Mouse (Mus musculus) intestine, embryonic 15.5 days (tissue): ENCODE data around the gene Exosc7. TPM values are rescaled to one million over a fixed set of nuclear protein-coding genes. Genes with fewer than 3 reads are reported as not detected.

Experiments used
- ATAC-seq: fragments of 200-750 bp; cut with Nextera tagmentation; 2 replicates; pipeline ENCODE4 v1.8.0; 2017; ENCODE audit warnings: moderate TSS enrichment, moderate library complexity
- H3K27ac ChIP-seq: fragments of 300-500 bp; sonication (generic); 2 replicates; pipeline ENCODE4 v1.5.1; 2015; ENCODE audit warnings: mild to moderate bottlenecking, inconsistent platforms
- H3K27me3 ChIP-seq: fragments of 300-500 bp; sonication (generic); replicated peaks from 2 replicates; pipeline ENCODE4 v1.6.1; 2015; ENCODE audit warnings: inconsistent platforms
- H3K36me3 ChIP-seq: fragments of 300-500 bp; sonication (generic); 2 replicates; pipeline ENCODE4 v1.6.1; 2015; ENCODE audit warnings: inconsistent platforms
- H3K4me1 ChIP-seq: fragments of 300-500 bp; sonication (generic); replicated peaks from 2 replicates; pipeline ENCODE4 v1.6.1; 2015; ENCODE audit warnings: inconsistent platforms
- H3K4me2 ChIP-seq: fragments of 300-500 bp; sonication (generic); replicated peaks from 2 replicates; pipeline ENCODE4 v1.6.1; 2015; ENCODE audit warnings: mild to moderate bottlenecking, inconsistent platforms
- H3K4me3 ChIP-seq: fragments of 300-500 bp; sonication (generic); replicated peaks from 2 replicates; pipeline ENCODE4 v1.5.1; 2015; ENCODE audit warnings: inconsistent platforms
- H3K9ac ChIP-seq: fragments of 300-500 bp; sonication (generic); 2 replicates; pipeline ENCODE4 v1.6.1; 2015; ENCODE audit warnings: inconsistent platforms
- H3K9me3 ChIP-seq: fragments of 300-500 bp; sonication (generic); 2 replicates; pipeline ENCODE4 v1.6.1; 2016; ENCODE audit warnings: inconsistent platforms
- WGBS: fragments of 180-500 bp; shearing (Covaris S2); methylation state at CpG from one replicate; pipeline ENCODE4 v1.1.7; 2015; 5-methylcytosine and 5-hydroxymethylcytosine counted together
- polyA plus RNA-seq: library from polyadenylated mRNA; unstranded; fragments of >200 nt; fragmentation: Nextera tagmentation; extraction: Ambion mirVana; gene quantifications from 2 replicates; pipeline ENCODE4 v1.2.1, GENCODE M21; 2015

The Exosc7 gene
- 135 and 138 TPM in 2 replicates for polyA plus RNA-seq

DNA sequence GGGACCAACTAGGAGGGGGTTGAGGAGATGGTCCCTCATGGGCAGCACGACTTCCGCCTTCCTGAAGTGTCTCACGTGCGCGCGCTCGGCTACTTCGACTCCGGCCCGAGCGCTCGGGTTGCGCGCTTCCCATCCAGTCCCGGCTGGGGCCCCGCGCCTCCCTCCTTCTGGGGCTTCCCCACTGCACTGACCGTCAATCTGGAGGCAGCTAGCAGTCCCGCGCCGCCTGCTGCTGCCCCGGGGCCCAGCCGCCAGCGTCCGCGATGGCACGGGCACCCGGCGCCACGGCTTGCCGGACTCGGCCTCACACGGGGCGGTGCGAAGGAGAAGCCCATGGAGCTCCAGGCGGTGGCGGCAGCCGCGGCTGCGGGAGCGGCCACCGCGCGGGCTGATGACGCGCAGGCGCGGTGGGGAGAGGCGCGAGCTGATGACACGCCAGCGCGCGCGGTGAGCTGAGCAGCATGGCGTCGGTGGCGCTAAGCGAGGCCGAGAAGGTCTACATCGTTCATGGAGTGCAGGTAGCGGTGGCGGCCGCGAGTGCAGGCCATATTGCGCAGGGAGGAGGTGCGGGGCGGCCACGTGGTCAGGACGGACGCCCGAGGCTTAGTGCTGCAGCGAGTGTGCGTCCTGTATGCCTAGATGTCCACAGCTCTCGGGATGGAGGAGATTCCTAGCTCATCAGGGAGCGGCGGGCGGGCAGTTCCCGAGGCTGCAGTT lies at the start of gene Exosc7, which contains the start of gene Zdhhc3:
Gene Exosc7, plus strand, starts transcription at position 411 of the 717 bp plus-strand sequence.
Gene Zdhhc3, minus strand, starts transcription at position 401 of the 717 bp plus-strand sequence.
- under 1% methylated on average over 79 of the region's 79 CpGs for WGBS
- H3K36me3 ChIP-seq, result no peaks in the 10 kb centered on the region
- peak within 1 kb of the TSS; percentile 79 for H3K4me2 ChIP-seq
- H3K4me1 ChIP-seq, result peaks cover 13% of the 10 kb centered on the region
- peak within 1 kb of the TSS; percentile 98 for H3K27ac ChIP-seq
- ATAC-seq, result peak; percentile 96
- no peaks in the 10 kb centered on the region for H3K9me3 ChIP-seq
- H3K27me3 ChIP-seq, result no peaks in the 10 kb centered on the region
- H3K9ac ChIP-seq, result peak within 1 kb of the TSS; percentile 95
- peak within 1 kb of the TSS; percentile 98 for H3K4me3 ChIP-seq

DNA sequence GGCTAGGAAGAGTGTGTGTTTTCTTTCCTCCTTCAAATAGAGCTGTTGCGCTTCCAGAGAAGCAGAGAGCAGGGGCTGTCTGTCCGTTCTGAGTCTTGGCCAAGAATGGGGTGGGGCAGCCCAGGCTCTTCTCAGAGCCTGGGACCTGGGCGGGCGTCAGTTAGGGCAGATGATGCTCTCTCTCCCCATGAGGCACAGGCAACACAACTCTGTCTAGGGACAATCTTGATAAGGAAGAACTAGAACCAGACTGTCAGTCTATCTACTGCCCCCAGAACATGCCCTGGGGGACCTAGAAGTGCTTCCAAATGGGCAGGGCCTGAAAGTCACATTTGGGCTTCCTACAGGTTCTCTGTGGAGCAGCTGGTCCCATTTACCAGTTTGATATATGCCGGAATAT lies 33.9 kb upstream of the Exosc7 start:
- no peak overlapping the region for H3K4me2 ChIP-seq
- 90% methylated on average over 5 of the region's 5 CpGs for WGBS
- no peaks in the 10 kb centered on the region for H3K9me3 ChIP-seq
- peaks cover 27% of the 10 kb centered on the region for H3K36me3 ChIP-seq
- H3K27me3 ChIP-seq, result no peaks in the 10 kb centered on the region
- H3K27ac ChIP-seq, result no peak overlapping the region
- no peak for ATAC-seq
- no peak overlapping the region for H3K9ac ChIP-seq
- no peak overlapping the region for H3K4me3 ChIP-seq
- H3K4me1 ChIP-seq, result no peaks in the 10 kb centered on the region

DNA sequence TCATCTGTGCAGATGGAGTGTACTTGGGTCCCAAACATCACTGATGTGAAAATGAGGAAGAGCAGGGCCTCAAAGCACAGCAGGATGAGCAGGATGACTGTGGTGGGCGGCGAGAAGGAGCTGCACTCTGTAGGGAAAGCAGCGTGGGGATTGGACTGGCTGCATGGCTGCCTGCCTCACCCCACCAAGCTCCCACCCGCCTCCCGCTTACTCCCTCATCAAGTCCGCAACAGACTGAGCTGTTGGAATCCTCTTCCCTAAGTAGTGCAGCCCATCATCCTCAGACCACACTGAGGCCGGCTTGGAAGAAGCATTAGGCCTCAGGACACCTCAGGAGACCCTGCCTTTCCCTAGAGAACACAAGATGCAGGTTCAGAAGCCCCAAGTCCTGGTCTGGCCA lies 32.7 kb upstream of the Exosc7 start:
- H3K27me3 ChIP-seq, result no peaks in the 10 kb centered on the region
- H3K4me3 ChIP-seq, result no peak overlapping the region
- ATAC-seq, result no peak
- no peaks in the 10 kb centered on the region for H3K9me3 ChIP-seq
- no peak overlapping the region for H3K9ac ChIP-seq
- 93% methylated on average over 7 of the region's 7 CpGs for WGBS
- H3K4me2 ChIP-seq, result no peak overlapping the region
- peaks cover 20% of the 10 kb centered on the region for H3K36me3 ChIP-seq
- no peak overlapping the region for H3K27ac ChIP-seq
- H3K4me1 ChIP-seq, result no peaks in the 10 kb centered on the region

DNA sequence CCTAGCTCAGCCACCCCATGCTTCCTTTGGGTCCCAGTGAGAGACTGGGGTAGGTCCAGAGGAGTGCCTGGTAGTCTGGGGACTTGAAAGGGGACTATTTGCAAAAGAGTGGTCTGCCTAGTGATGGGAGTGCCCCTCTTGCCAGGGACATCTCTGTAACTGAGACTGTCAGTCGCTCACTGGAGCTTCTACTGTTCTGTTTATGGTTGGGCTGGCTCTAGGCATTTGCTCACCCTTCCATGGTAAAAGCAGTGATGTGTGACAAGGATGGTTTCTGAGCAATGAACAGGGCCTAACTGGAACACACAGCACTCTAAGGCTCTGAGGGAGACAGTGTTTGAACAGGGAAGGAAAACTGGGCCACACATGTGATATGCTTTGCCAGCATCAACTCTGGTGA lies 32.2 kb upstream of the Exosc7 start:
- H3K4me2 ChIP-seq, result no peak overlapping the region
- H3K27ac ChIP-seq, result no peak overlapping the region
- H3K9ac ChIP-seq, result no peak overlapping the region
- H3K4me1 ChIP-seq, result no peaks in the 10 kb centered on the region
- H3K9me3 ChIP-seq, result no peaks in the 10 kb centered on the region
- 84% methylated on average over 1 of the region's 1 CpGs for WGBS
- no peaks in the 10 kb centered on the region for H3K27me3 ChIP-seq
- no peak for ATAC-seq
- H3K4me3 ChIP-seq, result no peak overlapping the region
- H3K36me3 ChIP-seq, result peaks cover 23% of the 10 kb centered on the region

DNA sequence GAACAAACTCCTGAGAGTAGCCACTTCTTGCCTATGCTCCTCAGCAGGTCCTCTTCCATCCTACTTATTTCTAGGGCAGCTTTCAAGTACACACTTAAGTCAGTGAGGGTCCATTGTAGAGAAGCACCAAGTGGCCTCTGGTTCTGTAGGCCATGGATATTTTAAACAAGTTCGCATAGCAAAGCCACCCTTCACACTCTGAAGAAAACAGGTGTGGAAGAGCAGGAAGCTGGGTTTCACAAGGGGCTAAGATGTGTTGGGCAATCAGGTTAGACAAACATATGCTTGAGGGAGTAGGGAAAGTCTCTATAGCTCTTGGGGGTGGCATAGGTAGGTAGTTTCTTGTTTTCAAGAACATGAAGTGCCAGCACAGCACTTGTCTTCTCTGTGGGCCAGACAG lies 27.6 kb upstream of the Exosc7 start:
- Histone ChIP-seq H3K36me3 (peaks cover 34% of the 10 kb centered on the region), H3K4me3 (no peak overlapping the region), H3K27ac (no peak overlapping the region), H3K4me1 (no peaks in the 10 kb centered on the region), H3K9ac (no peak overlapping the region), H3K9me3 (no peaks in the 10 kb centered on the region), H3K27me3 (no peaks in the 10 kb centered on the region), H3K4me2 (no peak overlapping the region)
- ATAC-seq, result no peak
- 74% methylated on average over 1 of the region's 1 CpGs for WGBS

DNA sequence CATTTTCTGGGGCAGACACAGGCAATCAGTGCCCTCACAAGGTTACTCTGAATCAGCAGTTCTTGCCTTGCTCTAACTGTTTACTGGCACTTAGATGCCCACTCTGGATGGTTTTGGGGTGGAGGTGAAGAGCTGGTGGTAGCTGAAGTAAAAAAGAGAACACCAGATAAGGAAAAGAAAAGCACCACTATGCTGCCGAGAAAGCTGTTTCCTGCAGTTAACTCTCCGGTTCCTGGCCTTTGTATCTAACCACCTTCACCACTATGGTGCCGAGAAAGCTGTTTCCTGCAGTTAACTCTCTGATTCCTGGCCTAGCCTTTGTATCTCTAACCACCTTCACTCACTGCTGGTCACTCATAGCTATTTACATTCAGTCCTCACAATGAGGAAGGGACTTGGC lies 25.5 kb upstream of the Exosc7 start:
- no peaks in the 10 kb centered on the region for H3K4me1 ChIP-seq
- no peak overlapping the region for H3K9ac ChIP-seq
- H3K9me3 ChIP-seq, result no peaks in the 10 kb centered on the region
- H3K4me3 ChIP-seq, result no peak overlapping the region
- no peak overlapping the region for H3K4me2 ChIP-seq
- H3K27ac ChIP-seq, result no peak overlapping the region
- 68% methylated on average over 3 of the region's 3 CpGs for WGBS
- H3K27me3 ChIP-seq, result no peaks in the 10 kb centered on the region
- peaks cover 37% of the 10 kb centered on the region for H3K36me3 ChIP-seq
- ATAC-seq, result no peak

DNA sequence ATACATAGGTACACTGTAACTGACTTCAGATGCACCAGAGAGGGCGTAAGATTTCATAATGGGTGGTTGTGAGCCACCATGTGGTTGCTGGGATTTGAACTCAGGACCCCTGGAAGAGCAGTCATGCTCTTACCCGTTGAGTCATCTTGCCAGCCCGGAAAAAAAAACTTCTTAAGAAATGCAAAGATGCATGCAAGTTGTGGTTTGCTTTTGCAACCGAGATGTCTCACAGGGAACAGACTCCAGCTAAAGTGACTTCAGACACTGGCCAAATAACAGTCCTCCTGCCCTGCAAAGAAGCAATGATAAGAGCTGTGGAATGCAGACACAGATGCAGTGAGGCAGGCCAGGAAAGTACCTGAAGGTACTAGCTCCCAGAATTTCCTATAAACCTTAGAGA lies 22.2 kb upstream of the Exosc7 start:
- no peaks in the 10 kb centered on the region for H3K27me3 ChIP-seq
- ATAC-seq, result no peak
- H3K36me3 ChIP-seq, result peaks cover 34% of the 10 kb centered on the region
- H3K27ac ChIP-seq, result no peak overlapping the region
- no peaks in the 10 kb centered on the region for H3K4me1 ChIP-seq
- H3K4me3 ChIP-seq, result no peak overlapping the region
- H3K9ac ChIP-seq, result no peak overlapping the region
- H3K4me2 ChIP-seq, result no peak overlapping the region
- WGBS, result 88% methylated on average over 4 of the region's 4 CpGs
- H3K9me3 ChIP-seq, result no peaks in the 10 kb centered on the region

DNA sequence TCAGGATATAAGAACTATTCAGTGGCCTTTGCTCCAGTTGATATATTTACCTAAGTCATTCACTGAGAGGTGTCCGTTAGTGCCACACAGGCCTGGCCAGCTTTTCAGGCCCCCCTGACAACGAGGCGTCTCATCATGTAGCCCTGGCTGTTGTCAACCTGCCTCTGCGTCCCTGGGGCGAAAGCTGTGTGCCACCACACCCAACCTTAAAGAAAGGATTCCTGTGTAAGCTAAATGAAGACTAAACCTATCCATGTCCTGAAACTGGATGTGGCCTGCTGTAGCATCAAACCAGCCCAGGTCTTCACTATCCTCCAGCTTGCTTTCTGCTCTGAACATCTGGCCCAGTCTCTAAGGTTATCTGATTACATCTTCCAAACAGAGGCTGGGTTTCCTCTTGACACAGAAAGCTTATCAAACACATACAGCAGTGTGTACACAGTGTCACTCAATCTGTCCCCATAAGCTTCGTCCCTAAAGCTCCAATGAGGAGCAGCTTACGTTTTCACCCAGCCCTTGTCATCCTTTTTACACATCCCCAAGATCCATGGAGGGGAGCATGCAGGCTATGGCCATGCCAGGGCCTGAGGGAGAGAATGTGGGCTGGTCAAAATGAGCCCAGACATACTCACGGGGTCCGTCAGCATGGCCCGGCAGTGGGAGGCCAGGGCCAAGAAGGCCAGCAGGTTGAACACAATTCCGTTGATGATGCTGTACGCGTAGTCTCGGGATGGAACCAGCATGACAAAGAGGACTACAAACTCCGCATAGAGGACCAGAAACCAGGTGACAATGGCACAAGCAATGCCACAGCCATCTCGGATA lies 13.2 kb upstream of the Exosc7 start:
- H3K4me3 ChIP-seq, result no peak overlapping the region
- no peak overlapping the region for H3K27ac ChIP-seq
- no peaks in the 10 kb centered on the region for H3K9me3 ChIP-seq
- no peak overlapping the region for H3K9ac ChIP-seq
- 90% methylated on average over 16 of the region's 16 CpGs for WGBS
- no peak for ATAC-seq
- H3K4me1 ChIP-seq, result no peaks in the 10 kb centered on the region
- H3K4me2 ChIP-seq, result no peak overlapping the region
- no peaks in the 10 kb centered on the region for H3K27me3 ChIP-seq
- peaks cover 34% of the 10 kb centered on the region for H3K36me3 ChIP-seq

DNA sequence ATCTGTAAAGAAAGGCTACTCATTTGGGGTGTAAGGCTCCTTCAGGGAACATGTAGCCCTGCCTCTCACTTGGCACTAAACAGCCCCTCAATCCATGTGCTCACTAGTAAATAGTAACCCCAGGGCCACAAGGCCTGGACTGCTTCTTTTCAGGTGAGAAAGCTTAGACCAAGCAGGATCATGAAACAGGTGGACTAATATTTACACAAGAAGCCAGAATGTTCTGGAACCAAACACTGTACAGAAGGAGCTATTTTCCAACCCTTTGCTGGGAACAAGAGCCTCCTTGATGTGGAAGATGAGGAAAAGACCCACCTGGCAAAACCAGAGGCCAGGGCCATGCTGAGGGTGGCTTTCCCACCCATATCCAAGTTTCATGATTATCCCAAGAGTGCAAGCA lies 9.6 kb upstream of the Exosc7 start:
- ATAC-seq, result no peak
- H3K4me2 ChIP-seq, result no peak overlapping the region
- H3K9ac ChIP-seq, result no peak overlapping the region
- no peak overlapping the region for H3K4me3 ChIP-seq
- H3K4me1 ChIP-seq, result no peaks in the 10 kb centered on the region
- no peak overlapping the region for H3K27ac ChIP-seq
- H3K27me3 ChIP-seq, result no peaks in the 10 kb centered on the region
- peaks cover 16% of the 10 kb centered on the region; the same call in 1 of the 2 replicates for H3K36me3 ChIP-seq
- H3K9me3 ChIP-seq, result no peaks in the 10 kb centered on the region

DNA sequence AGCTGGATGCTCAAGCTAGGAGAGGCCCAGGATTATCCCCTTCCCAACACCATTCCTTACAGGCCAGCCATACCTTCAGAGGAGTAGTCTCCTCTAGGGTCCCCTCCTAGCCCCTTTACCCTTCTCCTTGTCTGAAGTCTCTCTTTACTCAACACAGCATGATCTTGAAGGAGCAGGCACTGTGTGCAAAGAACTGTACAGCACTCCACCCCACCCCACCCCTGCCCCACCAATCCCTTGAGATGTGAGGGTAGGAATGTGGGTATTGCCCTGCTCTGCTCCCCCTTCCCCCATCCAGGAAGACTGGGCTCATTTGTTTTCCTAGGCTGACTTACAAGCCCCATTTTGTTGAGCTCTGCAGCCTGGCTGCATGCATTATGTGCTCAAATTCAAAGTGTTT lies 8.7 kb upstream of the Exosc7 start:
- no peaks in the 10 kb centered on the region for H3K27me3 ChIP-seq
- H3K9me3 ChIP-seq, result no peaks in the 10 kb centered on the region
- no peak overlapping the region for H3K4me3 ChIP-seq
- no peak overlapping the region for H3K4me2 ChIP-seq
- no peak overlapping the region for H3K9ac ChIP-seq
- no peak overlapping the region for H3K27ac ChIP-seq
- ATAC-seq, result no peak
- H3K4me1 ChIP-seq, result no peaks in the 10 kb centered on the region
- H3K36me3 ChIP-seq, result peaks cover 12% of the 10 kb centered on the region; the same call in 1 of the 2 replicates

DNA sequence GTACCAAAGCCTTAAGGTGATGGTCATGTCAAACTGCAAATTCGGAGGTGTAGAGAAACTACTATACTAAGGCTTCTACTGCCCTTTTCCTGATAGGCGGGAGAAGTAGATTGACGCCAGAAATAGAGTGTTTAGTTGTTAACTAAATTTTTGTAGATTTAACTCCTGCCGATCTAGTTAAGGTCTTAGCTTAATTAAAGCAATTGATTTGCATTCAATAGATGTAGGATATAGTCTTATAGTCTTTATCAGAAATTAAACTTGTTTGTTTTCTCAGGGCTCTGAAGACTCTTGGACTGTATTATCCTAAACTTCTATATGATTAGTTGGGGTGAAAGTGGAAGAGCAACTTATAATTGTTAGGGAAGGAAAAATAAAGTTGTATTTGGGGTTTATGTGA lies 5.8 kb upstream of the Exosc7 start:
- H3K36me3 ChIP-seq, result peaks cover 3% of the 10 kb centered on the region; the same call in 1 of the 2 replicates
- H3K4me2 ChIP-seq, result no peak overlapping the region
- WGBS, result 88% methylated on average over 4 of the region's 4 CpGs
- ATAC-seq, result no peak
- no peak overlapping the region for H3K4me3 ChIP-seq
- H3K27ac ChIP-seq, result no peak overlapping the region
- no peaks in the 10 kb centered on the region for H3K9me3 ChIP-seq
- no peak overlapping the region for H3K9ac ChIP-seq
- peaks cover 9% of the 10 kb centered on the region for H3K4me1 ChIP-seq
- H3K27me3 ChIP-seq, result no peaks in the 10 kb centered on the region

DNA sequence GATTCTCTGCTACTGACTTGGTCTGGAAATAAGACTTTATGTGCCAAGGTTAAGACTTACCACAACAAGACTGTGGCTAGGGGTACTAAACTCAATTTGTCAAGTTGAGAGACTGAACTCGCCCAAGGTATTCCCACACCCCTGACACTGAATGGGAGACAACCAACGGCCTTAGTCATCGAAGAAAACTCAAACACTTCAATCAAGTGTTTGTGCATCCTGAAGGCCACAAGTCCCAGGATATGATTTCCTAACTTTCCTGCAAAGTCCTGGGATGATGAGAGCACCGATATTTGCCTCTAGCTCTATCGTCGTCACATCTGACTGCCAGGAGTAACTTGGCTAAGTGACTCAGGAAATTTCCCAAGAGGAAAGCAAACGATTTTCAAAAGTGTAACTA lies 3.8 kb upstream of the Exosc7 start:
- no peaks in the 10 kb centered on the region for H3K27me3 ChIP-seq
- no peak for ATAC-seq
- H3K4me1 ChIP-seq, result peaks cover 13% of the 10 kb centered on the region
- WGBS, result 89% methylated on average over 7 of the region's 7 CpGs
- no peak overlapping the region for H3K9ac ChIP-seq
- H3K27ac ChIP-seq, result no peak overlapping the region
- H3K4me2 ChIP-seq, result no peak overlapping the region
- H3K36me3 ChIP-seq, result peaks cover 3% of the 10 kb centered on the region; the same call in 1 of the 2 replicates
- no peaks in the 10 kb centered on the region for H3K9me3 ChIP-seq
- H3K4me3 ChIP-seq, result no peak overlapping the region
